Mouse (Mus musculus) adrenal gland, adult 8-10 months (tissue): ENCODE data around the gene Tkt. TPM values are rescaled to one million over a fixed set of nuclear protein-coding genes. Genes with fewer than 3 reads are reported as not detected.
A peak's percentile ranks its signal among the peaks of the same experiment; 100 is the strongest.
"Not testable (repeated sequence)": the region's sequence is repeated elsewhere in the genome, so short reads cannot be mapped to it uniquely, and the experiment has no call there.

Source experiments
- DNase-seq: peaks from one replicate; pipeline ENCODE4 v3.0.0; 2022
- total RNA-seq, 4 experiments: library from RNA; stranded (reverse); gene quantifications; 2 replicates each; pipeline ENCODE4 v1.2.4; 2022

Gene Tkt
- total RNA-seq, 4 experiments from 2014 or later: 361 to 1,078 (median 577) TPM

DNA sequence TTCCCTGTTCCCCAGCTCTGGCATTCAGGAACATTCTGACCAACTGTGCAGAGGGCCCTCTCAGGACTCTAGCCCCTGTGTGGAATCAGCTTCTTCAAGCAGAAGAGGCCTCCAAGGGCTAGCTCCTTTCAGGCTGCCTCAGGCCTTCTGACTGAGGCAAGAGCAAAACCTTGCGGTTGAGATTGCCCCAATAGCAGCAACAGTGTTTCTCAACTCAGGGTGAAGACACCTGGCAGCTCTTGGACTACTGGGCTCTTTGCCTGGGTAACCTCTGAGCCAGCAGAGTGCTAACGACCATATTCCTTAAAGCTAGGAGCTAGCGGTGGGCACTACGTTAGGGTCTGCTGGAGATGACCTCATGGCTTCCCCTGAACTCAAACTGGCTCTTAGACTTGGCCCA, 5.0 kb downstream of the Tkt start:
- no peak for DNase-seq

DNA sequence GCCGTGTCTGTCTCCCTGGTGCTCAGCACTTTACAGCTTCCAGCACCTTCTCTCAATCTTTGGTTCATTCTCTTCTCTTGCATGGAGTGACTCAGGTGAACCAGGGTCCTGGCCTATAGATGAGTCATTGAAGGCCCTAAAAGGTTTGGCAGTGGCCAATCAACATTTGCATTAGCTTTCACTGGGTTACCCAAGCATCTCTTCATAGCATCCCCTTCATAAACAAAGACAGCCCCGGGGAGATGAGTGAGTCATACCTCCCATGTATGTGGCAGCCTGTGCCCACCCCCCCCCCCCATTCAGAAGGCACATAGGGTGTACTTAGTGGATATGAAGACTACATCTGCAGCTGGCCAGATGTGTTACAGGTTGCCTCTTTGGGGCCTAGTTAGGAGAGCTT, 8.5 kb downstream of the Tkt start:
- DNase-seq: no peak

DNA sequence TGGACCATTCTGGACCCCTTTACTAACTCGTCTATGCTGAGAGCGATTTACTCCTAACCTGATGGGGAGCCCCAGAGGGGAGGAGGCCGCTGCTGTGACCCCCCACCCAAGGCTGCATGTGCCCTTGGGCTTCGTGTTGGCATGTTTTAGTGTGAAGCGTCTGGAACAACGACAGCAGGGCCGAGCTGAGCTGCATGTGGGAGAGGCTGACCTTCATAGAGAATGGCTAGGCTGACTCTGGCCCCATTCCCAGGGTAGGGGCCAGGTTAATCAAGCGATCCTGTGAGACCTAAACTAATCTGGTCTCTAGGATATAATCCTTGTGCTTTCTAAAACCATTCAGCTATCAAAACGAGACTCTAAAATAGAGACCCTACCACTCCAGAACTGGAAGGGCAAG, 9.6 kb downstream of the Tkt start:
- no peak for DNase-seq

DNA sequence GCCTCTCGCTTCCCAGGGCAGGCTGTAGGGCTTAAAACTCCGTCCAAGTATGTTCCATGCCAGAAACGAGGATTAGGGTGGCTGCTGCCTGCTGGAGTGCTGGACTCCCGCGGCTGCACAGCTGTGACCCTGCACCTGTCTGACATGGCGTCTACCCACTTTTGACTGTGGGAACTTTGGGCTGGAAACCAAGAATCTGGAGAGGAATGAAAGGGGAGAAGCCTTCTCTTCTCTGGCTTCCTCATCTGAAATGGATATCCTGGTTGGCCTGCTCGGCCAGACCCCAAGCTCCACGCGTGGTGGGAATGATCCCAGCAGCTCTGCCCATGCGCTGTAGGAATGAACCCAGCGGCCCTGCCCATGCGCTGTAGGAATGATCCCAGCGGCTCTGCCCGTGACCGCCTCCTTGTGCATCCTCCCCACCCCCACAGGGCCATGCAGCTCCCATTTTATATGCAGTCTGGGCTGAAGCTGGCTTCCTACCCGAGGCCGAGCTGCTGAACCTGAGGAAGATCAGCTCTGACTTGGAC, 11.2 kb downstream of the Tkt start:
- no peak for DNase-seq

DNA sequence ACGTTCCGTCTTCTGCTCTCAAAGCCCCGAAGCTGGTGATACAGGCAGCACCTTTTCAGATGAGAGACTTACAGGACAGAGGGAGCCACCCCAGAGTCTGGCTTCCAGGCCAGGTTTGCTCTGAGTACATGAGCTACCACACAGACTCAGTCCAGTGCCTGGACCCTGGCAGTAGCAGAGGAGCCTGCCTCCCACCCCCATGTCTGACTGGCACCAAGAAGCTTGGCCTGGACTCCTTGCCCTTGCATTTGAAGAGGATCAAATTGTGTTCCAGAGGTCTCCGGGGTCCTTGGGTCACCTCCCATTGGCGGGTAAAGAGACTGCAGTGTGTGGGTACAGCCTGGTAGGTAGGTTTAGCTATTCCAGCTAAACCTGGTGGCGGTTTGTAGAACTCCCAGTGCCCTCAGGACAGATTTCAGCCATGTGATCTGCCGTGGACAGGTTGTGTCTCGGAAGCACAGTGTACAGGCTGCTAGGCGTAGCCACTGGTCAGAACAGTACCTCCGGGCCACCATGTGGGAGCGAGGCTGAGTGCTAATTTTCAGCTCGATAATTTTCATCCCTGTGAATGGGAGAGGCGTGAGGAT, 12.7 kb downstream of the Tkt start:
- no peak for DNase-seq

DNA sequence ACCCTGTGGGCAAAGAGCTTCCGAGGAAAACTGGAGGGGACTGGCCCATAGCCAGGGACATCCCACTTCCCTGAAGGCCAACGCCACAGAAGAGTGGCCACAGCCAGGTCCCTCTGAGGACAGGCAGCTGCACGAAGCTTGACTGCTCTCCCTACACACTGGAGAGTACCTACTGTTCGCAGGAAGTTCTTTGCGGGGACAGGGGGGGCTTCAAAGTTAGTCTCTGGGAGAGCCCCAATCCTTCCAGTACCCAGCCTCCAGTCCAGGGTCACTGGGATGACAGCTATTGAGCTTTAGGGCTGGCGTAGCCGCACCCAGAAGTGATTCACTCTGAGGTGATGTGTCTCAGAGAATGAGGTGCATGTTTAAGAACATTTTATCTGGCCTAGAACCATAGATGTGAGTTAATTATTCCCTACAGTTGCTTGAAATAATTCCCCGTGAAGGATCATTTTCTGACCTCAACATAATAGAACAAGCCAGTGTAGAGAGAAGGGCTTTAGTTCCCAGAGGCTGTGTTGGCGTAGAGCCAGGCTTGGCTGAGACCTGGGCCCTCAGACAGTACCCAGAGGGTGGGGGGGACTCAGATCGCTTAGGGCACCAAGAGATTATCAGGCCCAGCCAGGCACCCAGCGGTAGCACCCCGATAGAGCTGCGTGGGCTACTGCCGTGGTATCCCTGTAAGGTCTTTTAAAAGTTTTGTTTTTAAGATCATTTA, 13.5 kb downstream of the Tkt start:
- no peak for DNase-seq

DNA sequence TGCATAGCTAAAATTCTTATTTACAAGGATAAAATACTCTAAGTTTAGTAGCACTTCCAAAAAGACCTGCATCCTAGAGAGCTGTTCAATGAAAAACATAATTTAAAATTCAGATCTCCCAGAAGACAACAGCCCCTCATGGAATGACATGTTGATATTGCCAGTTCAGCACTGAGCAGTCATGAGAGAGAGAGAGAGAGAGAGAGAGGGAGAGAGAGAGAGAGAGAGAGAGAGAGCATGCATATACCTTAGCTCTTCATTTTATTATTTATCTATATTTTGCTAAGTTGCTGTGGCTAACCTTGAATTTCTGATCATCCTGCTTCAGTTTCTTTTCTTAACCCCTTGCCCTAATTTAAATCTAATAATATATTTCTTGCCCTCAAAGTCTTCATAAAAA, 14.2 kb downstream of the Tkt start:
- no peak for DNase-seq

DNA sequence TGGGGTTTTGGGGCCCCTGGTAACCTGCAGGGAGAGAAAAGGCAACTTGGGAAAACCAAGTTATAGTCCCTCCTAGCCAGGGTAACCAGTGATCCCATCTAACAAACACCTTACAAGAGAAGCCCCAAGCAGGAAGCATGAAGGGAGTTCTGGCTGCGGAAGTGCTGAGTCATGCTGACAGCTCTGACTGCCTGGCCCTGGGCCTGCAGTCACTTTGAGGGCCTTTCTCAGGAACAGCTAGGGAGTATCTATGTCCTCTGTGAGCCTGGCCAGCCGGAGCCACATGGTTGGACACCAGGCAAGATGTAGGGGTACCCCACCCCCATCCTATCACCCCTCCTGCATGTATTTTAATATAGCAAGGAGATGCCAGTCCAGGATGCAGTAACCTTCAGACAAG, 16.3 kb downstream of the Tkt start:
- DNase-seq: peak; percentile 68

DNA sequence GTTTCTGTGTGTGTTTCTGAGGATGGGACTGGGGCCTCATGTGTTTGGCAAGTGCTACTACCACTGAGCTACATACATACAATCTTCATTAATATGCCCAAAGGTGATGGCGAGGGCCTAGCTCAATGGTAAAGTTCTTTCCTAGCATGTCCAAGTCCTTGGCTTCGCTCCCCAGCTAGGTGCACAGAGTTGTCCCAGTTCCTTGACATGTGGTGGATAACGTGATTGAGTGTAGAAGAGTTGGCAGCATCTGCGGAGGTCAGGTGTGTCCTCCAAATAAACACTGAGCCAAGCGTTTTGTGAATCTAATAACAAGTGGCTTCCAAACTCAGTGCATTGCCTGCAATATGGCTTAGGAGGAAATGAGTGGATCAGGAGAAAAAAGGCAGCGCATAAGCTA, 18.2 kb downstream of the Tkt start:
- no peak for DNase-seq

DNA sequence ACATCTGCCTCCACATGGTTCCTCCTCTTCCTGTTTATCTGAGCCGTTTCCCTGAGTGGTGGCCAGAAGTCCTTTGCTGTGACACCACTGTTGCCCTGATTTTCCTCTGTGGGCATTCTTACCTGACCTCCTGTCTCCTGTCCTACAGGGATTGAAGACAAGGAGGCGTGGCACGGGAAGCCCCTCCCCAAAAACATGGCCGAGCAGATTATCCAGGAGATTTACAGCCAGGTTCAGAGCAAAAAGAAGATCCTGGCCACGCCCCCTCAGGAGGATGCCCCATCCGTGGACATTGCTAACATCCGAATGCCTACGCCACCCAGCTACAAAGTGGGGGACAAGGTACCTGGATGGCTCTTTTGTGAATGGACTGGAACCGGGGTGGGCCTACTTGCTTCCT, 19.9 kb downstream of the Tkt start:
- no peak for DNase-seq

DNA sequence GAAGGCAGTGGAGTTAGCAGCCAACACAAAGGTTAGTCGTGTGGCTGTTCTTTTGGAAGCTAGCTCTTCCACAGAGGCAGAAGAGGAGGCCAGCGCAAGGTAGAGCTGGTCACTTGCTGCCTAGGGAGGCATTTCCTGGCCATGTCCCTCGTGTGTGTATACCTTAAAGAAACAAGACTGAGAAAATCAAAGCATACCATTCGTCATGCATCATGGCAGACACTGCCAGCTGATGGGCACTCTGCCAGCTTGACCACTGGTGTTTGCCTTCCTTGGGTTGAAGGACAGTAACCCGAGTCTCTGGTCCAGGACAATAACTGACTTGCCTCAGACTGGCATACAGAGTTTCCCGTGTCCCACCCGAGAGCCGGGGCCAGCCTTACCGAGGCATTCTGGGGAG, 22.1 kb downstream of the Tkt start:
- peak; percentile 70 for DNase-seq

DNA sequence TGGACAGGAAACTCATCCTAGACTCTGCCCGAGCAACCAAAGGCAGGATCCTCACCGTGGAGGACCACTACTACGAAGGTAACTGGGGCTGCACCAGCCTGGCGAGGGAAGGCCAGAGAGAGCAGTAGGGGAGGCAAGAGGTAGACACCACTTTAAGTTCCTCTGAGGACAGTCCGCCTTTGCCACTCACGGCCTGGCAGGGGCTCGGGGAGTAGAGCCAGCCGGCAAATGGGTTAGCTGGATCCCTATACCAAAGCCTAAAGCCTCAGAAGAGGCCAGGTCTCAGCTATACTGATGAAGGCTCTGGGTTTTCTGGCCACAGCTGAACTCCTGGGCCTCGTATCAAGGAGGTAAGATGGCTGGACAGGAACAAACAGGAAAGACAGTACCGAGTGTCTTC, 24.1 kb downstream of the Tkt start:
- no peak for DNase-seq

DNA sequence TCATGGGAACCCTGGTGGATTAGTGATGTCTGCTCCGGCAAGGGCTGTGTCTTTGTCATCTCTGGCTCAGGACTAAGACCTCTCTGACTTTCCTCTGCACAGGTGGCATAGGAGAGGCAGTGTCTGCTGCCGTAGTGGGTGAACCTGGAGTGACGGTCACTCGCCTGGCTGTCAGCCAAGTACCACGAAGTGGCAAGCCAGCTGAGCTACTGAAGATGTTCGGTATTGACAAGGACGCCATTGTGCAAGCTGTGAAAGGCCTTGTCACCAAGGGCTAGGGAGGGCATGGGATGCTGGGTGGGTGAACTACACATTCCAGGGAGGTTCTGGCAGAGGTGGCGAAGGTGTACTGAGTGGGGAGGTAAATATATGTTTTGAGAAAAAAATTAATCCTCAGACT, 25.1 kb downstream of the Tkt start:
- DNase-seq: peak; percentile 81

DNA sequence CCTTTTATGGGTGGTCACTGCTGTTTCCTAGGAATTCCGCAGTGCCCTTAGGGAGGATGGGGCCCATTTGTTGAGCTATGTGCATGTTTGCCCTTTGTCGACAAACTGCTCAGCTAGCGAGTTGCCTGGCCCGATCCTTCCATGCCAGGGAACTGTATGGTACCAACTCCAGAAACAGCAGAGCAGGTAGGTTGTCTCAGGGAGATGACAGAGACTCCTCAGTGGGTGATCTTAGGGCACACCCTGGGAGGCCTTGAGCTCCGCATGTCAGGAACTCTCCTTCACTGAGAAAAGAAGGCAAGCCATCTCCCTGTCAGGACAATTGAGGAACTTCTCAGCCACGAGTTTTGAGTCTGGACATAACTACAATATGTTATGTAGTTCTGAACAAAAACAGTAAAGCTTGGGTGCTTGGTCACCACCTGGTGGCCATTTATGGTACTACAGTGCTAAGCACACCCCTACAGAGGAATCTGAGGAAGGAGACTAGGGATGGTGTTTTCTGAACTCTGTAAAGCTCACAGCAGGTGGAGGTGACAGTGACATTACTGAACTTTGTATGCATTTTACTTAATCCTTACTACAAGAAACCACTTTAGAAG, 25.9 kb downstream of the Tkt start:
- peak; percentile 67 for DNase-seq

DNA sequence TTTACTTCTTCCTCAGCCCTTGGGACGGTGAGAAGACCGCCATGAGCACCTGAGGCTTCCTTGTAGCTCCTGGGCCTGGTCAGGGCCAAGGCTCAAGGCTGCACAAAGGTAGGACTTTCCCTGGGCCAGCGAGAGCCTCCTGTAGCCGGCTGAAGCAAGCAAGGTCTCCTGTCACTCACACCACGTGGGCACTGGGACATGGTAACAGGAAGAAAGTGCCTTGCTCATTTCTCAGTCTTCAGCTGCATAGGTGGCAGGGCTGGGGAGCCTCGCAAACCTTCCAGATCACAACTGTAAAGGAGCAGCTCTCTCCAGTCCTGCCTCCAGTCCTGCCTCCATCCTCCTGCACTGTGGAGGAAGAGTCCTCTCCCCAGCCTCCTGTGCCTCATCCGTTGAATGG, 27.6 kb downstream of the Tkt start:
- DNase-seq: no peak

DNA sequence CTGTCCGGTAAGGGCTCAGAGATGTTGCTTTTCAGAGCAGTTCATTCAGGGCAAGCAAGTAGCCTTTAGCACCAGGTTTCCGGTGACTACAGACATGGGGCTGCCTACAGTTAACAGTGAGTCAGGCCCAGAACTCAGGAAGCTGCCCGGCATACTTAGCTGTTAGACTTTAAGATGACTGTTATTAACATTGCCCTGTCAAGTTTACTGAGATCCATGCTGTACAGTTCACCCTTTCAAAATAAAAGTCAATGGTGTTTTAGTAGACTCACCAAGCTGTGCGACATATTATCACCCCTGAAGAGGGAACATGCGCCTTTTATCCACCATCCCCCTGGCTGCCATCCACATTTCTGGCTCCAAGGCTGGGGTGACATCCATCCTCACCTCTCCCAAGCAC, 28.1 kb downstream of the Tkt start:
- DNase-seq: no peak

DNA sequence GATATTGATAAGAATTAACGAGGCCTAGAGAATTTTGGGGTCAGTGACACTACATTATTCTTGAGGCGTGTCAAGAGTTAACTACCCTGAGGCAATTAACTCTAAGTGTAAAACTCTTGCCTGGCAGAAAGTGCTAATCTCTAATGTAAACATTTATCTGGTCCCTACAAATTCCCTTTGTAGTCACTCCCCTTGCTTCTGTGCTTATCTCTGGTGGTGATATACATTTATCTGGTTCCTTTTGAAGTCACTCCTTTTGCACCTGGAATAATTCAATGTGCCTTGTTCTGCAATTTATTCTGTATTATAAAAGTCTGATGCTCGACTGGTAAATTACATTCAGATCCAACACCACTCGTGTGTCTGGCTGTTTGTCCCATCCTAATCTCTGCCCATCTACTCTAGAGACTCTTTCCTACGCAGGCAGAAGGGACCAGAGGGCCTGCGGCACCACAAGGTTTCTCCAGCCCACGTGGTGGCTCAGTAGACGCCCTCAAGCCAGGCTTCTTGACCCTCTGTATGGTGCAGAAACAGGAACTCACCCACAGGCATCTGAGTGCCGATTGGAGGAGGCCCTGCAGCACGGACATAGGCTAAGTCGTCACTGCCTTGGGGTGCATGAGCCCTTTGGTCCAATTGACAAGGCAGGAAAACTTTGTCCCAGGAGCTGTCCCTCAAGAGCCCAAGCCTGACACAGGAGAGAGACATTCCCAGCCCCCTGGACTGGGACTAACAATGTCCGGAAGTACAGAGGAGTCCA, 29.3 kb downstream of the Tkt start:
- not testable (repeated sequence) for DNase-seq

DNA sequence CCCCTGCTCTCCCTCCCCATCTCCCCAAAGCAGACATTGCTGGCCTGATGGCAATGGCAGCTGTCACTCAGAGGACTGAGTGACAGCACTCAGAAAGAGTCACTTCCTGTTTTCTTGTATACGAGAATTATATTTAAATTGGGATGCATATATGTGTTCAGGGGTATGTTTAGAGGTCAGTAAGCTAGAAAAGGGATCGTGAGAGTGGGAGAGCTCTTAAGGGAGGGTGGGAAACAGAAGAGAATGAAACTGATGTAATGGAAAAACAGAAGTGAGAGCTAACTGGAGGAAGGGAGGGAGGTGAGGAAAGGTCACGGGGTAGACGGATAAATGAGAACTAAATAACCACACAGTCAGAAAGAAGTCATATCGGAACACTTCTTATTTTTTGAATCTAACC, 31.0 kb downstream of the Tkt start:
- DNase-seq: no peak

DNA sequence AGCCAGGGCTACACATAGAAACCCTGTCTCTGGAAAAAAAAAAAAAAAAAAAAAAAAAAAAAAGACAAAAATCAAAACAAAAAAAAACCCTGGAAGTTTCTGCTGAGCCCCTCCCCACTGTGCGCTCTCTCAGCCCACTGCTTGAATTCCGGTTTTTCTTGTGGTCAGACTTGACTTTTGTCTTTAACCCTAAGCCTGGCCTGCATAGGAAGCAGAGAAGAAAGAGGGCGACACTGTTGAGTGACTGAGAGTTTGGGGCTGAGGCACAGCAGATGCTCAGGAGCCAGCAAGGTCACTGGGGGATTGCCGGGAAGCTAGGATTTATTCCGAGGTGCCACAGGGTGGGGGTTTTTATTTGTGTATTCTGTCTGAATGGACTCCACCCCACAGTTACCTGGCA, 31.7 kb downstream of the Tkt start:
- no peak for DNase-seq

DNA sequence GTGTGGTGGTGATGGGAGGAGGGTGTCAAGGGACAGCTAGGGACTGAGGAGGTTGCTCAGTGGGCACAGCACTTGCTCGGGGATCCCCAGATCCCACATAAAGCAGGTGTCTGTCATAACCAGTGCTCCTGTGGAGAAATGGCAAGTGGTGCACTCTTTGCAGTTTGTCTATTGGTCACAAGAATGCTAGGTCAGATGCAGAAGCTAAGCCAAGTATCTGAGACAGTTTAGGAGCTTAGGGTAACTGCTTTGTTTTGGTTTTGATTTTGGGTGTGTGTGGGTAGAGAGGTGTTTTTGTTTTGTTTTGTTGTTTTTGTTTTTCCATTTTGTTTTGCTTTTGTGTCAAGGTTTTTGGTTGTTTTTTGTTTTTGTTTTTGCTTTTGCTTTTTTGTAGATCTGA, 33.1 kb downstream of the Tkt start:
- DNase-seq: no peak

DNA sequence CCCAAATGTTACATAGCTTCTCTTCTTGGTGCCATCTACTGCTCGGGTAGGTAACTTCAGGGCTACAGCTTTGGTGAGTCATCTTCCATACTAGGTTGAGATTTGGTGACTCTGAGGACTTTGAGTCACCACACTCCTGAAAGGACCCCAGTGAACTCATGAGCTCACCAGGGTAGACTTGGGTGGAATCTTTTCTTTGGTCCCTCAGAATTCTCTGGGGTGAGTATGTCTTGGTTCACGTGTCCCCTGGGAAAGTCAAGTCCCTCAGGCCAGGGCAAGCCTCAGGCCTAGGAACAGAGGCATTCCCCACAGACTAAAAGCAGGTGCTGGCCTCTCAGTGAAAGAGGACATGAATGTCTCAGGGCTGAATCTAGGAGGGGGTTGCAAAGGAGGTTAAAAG, 35.9 kb downstream of the Tkt start:
- no peak for DNase-seq

DNA sequence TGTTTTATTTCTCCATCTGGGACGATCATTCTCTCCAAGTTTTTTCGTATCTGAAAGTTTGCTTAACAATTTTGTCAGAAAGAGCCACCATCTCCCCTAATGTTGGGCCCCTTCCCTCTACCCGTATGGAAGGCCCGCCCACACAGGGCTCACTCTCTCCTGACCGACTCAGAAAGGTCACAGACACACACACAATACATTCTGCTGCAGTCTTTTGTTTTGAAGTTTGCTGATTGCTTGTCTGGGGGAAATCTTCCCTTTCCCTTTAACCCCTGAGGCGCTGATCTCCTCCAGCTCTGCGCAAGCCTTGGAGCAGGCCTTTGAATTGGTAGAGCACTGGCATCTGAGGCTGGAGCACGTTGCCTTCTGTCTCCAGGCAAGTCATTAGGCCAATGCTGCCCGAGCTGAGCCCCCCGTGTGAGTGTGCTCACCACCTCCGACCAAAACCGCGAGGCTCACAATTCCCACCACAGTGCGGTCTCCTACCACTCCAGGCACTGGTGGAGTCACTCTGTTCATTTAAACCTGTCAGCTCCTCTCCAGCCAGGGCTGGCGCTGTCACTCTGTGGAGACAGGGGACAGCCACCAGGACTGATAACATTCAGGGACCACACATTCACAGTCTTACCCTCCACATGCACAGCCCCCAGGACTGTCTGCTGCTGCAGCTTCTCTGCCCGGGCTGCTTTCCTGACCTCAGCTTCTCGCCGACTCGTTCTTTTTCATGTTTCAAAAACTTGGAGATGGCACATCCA, 36.5 kb downstream of the Tkt start:
- DNase-seq: no peak

DNA sequence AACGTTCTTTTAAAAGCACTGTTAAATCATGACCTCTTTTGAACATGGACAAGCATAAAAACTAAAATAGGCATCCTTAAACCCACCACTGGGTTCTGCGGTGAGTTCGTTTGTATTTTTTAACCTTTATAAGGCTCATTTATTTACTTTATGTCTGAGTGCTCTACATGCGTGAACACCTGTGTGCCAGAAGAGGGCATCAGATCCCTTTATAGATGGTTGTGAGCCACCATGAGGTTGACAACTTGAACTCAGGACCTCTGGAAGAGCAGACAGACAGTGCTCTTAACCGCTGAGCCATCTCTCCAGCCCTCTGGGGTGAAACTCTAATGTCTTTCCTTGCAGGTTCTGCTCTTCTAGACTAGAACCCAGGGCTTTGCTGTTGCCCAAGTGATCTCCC, 37.2 kb downstream of the Tkt start:
- DNase-seq: no peak
